Mouse (Mus musculus) colon, adult 2 months (tissue): ENCODE results near the gene Decr2. TPM values are rescaled to one million over a fixed set of nuclear protein-coding genes. Genes with fewer than 3 reads are reported as not detected.

Experiments used
- polyA plus RNA-seq: library from polyadenylated mRNA; depleted of rRNA; stranded (reverse); fragments of >200 nt; gene quantifications from 2 replicates; pipeline ENCODE4 v1.2.3, GENCODE M21; 2012; rRNA removed

The Decr2 gene
- 21.1 and 26.3 TPM in 2 replicates for polyA plus RNA-seq

DNA sequence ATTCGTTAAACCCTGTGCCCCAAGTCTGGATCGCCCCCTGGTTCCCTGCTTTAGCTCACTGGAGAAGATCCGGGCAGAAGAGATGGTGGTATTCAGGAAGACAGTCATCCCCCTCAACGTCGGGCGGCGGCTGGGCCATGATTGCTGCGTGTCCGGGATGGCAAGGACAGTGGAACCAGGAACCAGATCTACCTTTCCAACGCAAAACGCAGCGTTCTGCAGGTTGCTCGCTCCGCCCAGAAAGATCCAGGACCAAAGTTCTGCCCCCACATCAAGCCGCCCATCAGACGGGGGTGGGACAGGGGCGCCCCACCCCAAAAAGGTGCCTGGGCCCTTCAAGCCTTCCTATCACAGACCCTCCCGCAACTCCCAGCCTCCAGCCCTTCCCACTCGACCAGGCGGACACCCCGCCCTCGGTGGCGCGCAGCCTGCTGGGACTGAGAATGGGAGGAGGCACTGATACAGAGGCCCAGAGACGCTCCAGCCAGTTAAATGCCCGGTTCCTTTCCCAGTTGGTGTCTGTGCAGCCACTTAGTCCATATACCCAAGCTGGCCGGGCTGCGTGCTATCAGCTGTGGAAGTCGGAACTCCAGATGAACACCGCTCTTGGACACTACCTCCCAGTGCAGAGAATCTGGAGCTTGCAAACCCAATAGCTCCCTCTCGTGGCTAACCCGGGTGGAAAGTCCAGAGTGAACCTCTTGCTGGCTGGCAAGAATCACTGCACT, at the start of gene Decr2:
Gene Decr2, minus strand, starts transcription at position 433 of the 728 bp plus-strand sequence.

DNA sequence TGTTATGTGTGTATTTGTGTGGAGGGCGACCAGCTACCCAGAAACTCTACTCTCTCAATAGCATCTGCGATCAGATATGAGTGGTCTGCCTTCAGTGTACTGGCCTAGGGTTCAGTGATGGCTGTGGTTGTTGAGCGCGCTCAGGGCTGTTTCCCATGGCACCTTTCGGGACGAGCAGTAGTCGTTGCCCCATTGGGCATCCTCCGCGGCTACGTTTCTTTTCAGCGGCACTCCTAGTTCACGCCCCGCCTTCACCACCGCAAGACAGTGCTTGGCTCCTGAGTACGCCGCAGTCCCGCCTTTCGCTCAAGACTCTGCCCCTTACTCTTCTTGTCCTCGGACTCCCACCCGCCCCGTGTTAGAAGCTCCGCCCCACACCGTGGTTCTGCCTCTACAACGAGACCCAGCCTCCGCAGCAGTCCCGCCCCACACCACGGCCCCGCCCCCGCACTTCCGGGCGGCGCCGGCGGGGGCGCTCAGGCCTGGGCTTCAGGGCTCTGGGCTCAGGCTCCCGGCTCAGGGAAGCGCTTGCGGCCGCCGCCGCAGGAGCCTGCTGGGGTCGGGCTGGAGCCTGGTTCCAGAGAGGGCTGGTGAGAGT, 48.2 kb upstream of the Decr2 start, which contains the start of gene Axin1:
Gene Axin1, plus strand, starts transcription at position 450 of the 598 bp plus-strand sequence.

DNA sequence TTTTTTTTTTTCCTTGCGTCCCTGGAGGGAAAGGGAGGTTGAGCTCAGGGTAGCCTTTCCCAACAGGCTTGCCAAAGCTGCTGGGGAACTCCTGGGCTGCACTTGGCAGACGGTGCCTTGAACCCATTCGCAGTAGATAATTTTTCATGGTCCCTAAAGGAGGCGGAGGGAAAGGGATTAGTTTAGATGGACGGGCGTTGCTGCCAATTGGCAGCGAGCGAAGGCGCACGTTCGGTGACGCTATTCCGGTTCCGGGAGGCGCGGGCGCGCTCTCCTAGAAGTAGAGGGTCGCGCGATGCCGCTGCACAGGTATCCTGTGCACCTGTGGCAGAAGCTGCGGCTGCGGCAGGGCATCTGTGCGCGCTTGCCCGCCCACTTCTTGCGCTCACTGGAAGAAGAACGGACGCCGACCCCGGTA, 33.1 kb upstream of the Decr2 start, which contains the start of gene Mrpl28:
Gene Mrpl28, plus strand, starts transcription at position 234 of the 418 bp plus-strand sequence.

GRCm38 (mm10) chr17:26113181-26113948, 23.2 kb upstream of the Decr2 start, which contains the start of gene Tmem8:
Gene Tmem8 (plus strand): TSS chr17:26113299.

GRCm38 (mm10) chr17:26095121-26095740, 5.1 kb upstream of the Decr2 start, which contains the start of gene Nme4:
Gene Nme4 (minus strand): TSS chr17:26095602.

GRCm38 (mm10) chr17:26068831-26069739, 21.1 kb downstream of the Decr2 start, which contains the start of gene Rab11fip3:
Gene Rab11fip3 (minus strand): TSS chr17:26069555.

Other genes with a start within 250 kb of the Decr2 start
- 87.9 and 110 TPM in 2 replicates for gene Gm20683, start 248.6 kb downstream of the Decr2 start, polyA plus RNA-seq
- 134 and 145 TPM in 2 replicates for gene Rhot2, start 245.5 kb downstream of the Decr2 start, polyA plus RNA-seq
- gene Wdr90, start 228.8 kb downstream of the Decr2 start, polyA plus RNA-seq: 31.9 and 49.4 TPM in 2 replicates
- gene Mcrip2, start 221.6 kb downstream of the Decr2 start, polyA plus RNA-seq: 146 and 175 TPM in 2 replicates
- 300 and 336 TPM in 2 replicates for gene Mettl26, start 215.3 kb downstream of the Decr2 start, polyA plus RNA-seq
- gene Wfikkn1, start 209.5 kb downstream of the Decr2 start, polyA plus RNA-seq: 1.6 and 2.1 TPM in 2 replicates
- 53.2 and 56.8 TPM in 2 replicates for gene Rab40c, start 170.6 kb downstream of the Decr2 start, polyA plus RNA-seq
- gene Pigq, start 145.4 kb downstream of the Decr2 start, polyA plus RNA-seq: 111 and 122 TPM in 2 replicates
- not detected in 2 replicates for gene Nhlrc4, start 145.4 kb downstream of the Decr2 start, polyA plus RNA-seq
- gene A930017K11Rik, start 137.8 kb downstream of the Decr2 start, polyA plus RNA-seq: 0.10 TPM in 1 of 2 replicates, not detected in the other
- 50.6 and 50.9 TPM in 2 replicates for gene Capn15, start 104.5 kb downstream of the Decr2 start, polyA plus RNA-seq
- gene Rab11fip3, start 20.8 kb downstream of the Decr2 start, polyA plus RNA-seq: 25.1 and 27.4 TPM in 2 replicates
- gene Nme4, start 5.3 kb upstream of the Decr2 start, polyA plus RNA-seq: 15.7 and 16.6 TPM in 2 replicates
- 261 and 361 TPM in 2 replicates for gene Tmem8, start 23.0 kb upstream of the Decr2 start, polyA plus RNA-seq
- 87.5 and 93.2 TPM in 2 replicates for gene Mrpl28, start 33.2 kb upstream of the Decr2 start, polyA plus RNA-seq
- gene Axin1, start 48.4 kb upstream of the Decr2 start, polyA plus RNA-seq: 16.4 and 17.1 TPM in 2 replicates
- gene Pdia2, start 108.8 kb upstream of the Decr2 start, polyA plus RNA-seq: 23.2 TPM in 1 of 2 replicates, not detected in the other
- 21.4 and 22.3 TPM in 2 replicates for gene Rgs11, start 112.6 kb upstream of the Decr2 start, polyA plus RNA-seq
- 3.7 and 8.9 TPM in 2 replicates for gene Arhgdig, start 117.4 kb upstream of the Decr2 start, polyA plus RNA-seq
- 210 and 239 TPM in 2 replicates for gene Fam234a, start 153.9 kb upstream of the Decr2 start, polyA plus RNA-seq
- 13.9 and 19.6 TPM in 2 replicates for gene Luc7l, start 162.6 kb upstream of the Decr2 start, polyA plus RNA-seq